Mouse (Mus musculus): ENCODE data around the gene Rnf145.

- TF ChIP-seq CTCF (IDR thresholded peaks at IDR 0.05; ENCODE audit: low read depth) (no peak), EP300 (IDR thresholded peaks at IDR 0.05; ENCODE audit: low read depth) (no peak)
These were observed 14.3 kb downstream of the Rnf145 start for GRCm38 (mm10) chr11:44532846-44533781.

Data from heart, postnatal 0 days (tissue).